Mouse (Mus musculus): ENCODE data around the gene Dennd2d.

DNA sequence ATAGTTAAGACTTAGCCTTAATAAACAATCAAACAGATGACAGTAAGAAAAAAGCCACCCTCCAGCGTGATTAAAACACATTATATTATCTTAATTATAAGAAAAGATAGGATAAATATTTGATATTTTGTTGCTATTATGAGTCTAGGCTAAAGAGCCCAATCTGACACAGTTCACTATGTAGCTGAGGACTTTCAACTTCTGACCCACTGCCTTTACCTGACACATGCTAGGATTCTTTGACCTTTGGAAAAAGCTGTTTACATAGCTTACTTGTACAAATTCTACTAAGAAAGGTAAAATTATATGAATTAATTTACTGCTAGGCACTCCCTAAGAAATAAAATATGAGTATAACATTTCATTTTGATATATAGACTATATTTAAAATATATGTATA lies 28.5 kb downstream of the Dennd2d start:
- TF ChIP-seq GATA1 (IDR thresholded peaks at IDR 0.05; ENCODE audit: low read length), result no peak
- no peak for TF ChIP-seq TAL1 (IDR thresholded peaks at IDR 0.05; ENCODE audit: low read length)
